Mouse (Mus musculus): ENCODE data around the gene Wdr4.

The Wdr4 gene

GRCm38 (mm10) chr17:31497726-31498125 is 22.1 kb downstream of the Wdr4 start:
- no peak for DNase-seq (ENCODE audit: low spot score in 2 of 2)

GRCm38 (mm10) chr17:31494989-31495388 is 24.8 kb downstream of the Wdr4 start:
- DNase-seq (ENCODE audit: low spot score in 2 of 2): no peak

GRCm38 (mm10) chr17:31492416-31492815 is 27.4 kb downstream of the Wdr4 start:
- DNase-seq (ENCODE audit: low spot score in 2 of 2): peak; percentile 56 to 65

- no peak for DNase-seq (ENCODE audit: low spot score in 2 of 2)
Observed at GRCm38 (mm10) chr17:31491355-31491754, 28.4 kb downstream of the Wdr4 start.

- DNase-seq (ENCODE audit: low spot score in 2 of 2): no peak
Observed at GRCm38 (mm10) chr17:31487433-31488060, 32.2 kb downstream of the Wdr4 start.

GRCm38 (mm10) chr17:31486616-31487198 is 33.1 kb downstream of the Wdr4 start:
- no peak for DNase-seq (ENCODE audit: low spot score in 2 of 2)

GRCm38 (mm10) chr17:31479108-31479844 is 40.5 kb downstream of the Wdr4 start:
- DNase-seq (ENCODE audit: low spot score in 2 of 2): no peak

GRCm38 (mm10) chr17:31478606-31479005 is 41.2 kb downstream of the Wdr4 start:
- DNase-seq (ENCODE audit: low spot score in 2 of 2): no peak

- no peak for DNase-seq (ENCODE audit: low spot score in 2 of 2)
Observed at GRCm38 (mm10) chr17:31474388-31474787, 45.4 kb downstream of the Wdr4 start.

- DNase-seq (ENCODE audit: low spot score in 2 of 2): no peak
Observed at GRCm38 (mm10) chr17:31470766-31471418, 48.9 kb downstream of the Wdr4 start.

GRCm38 (mm10) chr17:31468496-31468895 is 51.3 kb downstream of the Wdr4 start:
- no peak for DNase-seq (ENCODE audit: low spot score in 2 of 2)

- no peak for DNase-seq (ENCODE audit: low spot score in 2 of 2)
Observed at GRCm38 (mm10) chr17:31466854-31467253, 52.9 kb downstream of the Wdr4 start.

GRCm38 (mm10) chr17:31462506-31462905 is 57.3 kb downstream of the Wdr4 start:
- no peak for DNase-seq (ENCODE audit: low spot score in 2 of 2)

- no peak for DNase-seq (ENCODE audit: low spot score in 2 of 2)
Observed at GRCm38 (mm10) chr17:31460416-31460815, 59.4 kb downstream of the Wdr4 start.

- DNase-seq (ENCODE audit: low spot score in 2 of 2): peak; percentile 56 to 68
Observed at GRCm38 (mm10) chr17:31456723-31457567, 62.8 kb downstream of the Wdr4 start.

GRCm38 (mm10) chr17:31454056-31454455 is 65.7 kb downstream of the Wdr4 start:
- DNase-seq (ENCODE audit: low spot score in 2 of 2): no peak

- DNase-seq (ENCODE audit: low spot score in 2 of 2): peak; percentile 38
Observed at GRCm38 (mm10) chr17:31453476-31453875, 66.3 kb downstream of the Wdr4 start.

- DNase-seq (ENCODE audit: low spot score in 2 of 2): no peak
Observed at GRCm38 (mm10) chr17:31452816-31453215, 67.0 kb downstream of the Wdr4 start.

GRCm38 (mm10) chr17:31451179-31451708 is 68.5 kb downstream of the Wdr4 start:
- DNase-seq (ENCODE audit: low spot score in 2 of 2): no peak

GRCm38 (mm10) chr17:31450206-31450605 is 69.6 kb downstream of the Wdr4 start:
- no peak for DNase-seq (ENCODE audit: low spot score in 2 of 2)

GRCm38 (mm10) chr17:31448519-31448918 is 71.3 kb downstream of the Wdr4 start:
- no peak for DNase-seq (ENCODE audit: low spot score in 2 of 2)
